Mouse (Mus musculus): ENCODE data around the gene Comp.

Comp gene

DNA sequence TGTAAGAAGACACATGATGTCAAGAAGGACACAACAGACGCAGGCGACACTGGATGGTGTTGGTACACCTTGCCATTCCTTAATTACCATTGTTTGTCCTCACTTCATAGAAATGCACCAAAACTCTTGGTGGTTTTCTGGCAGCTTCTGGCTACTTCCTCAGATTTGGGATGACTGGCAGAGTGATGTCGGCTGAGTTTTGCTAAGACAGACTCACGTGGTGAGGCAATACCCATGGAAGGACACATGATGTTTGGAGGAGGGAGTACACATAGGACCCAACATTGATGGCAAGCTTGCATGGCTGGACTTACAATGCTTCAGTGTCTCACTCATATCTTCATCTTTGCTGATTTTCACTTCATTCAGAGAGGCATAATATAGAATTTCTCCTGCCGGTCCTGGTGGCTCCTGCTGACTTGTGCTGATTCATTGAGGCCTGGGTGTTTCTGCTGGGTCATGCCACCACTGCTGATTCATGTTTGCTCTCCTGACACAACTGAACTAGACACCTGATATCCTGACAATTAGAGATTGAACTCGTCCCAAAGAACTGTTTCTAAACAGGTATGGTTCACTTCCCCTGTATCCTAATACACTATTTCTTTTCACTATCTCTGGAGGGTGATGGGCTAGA is 41.1 kb downstream of the Comp start:
- Histone ChIP-seq H3K27me3 (ENCODE audit: insufficient read depth, low read length) (no peaks in the 10 kb centered on the region), H3K9me3 (ENCODE audit: low read length) (no peaks in the 10 kb centered on the region), H3K36me3 (ENCODE audit: insufficient read depth, low read length) (peaks cover 16% of the 10 kb centered on the region; the same call in 1 of the 2 replicates), H3K4me3 (replicated peaks; ENCODE audit: low read length) (no peak overlapping the region), H3K4me1 (replicated peaks; ENCODE audit: low read depth, low read length) (peaks cover 32% of the 10 kb centered on the region)
- TF ChIP-seq NANOG (IDR thresholded peaks at IDR 0.05; ENCODE audit: borderline replicate concordance, low read length) (no peak), CTCF (conservative IDR thresholded peaks at IDR 0.05; ENCODE audit: low read length) (no peak), POU5F1 (IDR thresholded peaks at IDR 0.05; ENCODE audit: borderline replicate concordance, low read length) (no peak)

DNA sequence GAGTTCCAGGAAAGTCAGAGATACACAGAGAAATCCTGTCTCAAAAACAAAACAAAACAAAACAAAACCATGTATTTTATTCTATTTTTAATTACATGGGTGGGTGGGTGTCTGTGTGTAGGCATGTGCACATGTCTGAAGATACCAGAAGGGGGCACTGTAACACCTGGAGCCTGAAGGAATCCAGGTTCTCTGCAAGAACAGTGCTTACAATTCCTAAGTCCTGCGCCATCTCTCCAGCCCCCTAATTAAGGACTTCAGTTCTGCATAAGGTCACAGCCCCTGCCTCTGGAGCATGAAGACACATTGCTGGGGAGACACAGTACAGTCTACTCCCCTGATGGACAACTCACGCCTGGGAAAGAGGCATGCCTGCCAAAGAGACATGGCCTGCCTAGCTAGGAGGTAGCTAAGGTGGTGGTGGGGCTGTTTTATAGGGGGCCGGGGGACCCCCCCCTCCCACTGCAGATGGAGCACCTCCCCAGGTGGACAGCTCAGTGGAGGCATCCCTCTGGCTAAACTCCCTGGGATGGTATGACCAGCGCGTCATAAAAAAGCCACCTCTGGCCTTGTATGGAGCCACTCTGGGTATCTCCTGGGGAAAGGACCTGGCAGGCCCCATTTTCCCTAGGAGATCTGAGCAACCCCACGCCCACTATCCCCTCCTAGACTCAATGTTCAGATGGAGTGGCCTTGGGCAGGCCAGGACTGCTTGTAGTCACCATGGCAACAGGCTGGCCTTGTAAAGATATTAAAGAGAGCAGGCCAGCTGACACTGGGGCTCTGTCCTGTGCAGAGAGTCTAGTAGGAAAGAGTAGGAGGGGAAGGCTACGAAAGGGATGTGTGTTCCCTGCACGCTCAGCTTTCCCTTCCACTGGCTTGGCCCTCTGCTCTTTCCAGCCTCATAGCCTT is 42.4 kb downstream of the Comp start:
- no peaks in the 10 kb centered on the region for H3K9me3 ChIP-seq (ENCODE audit: low read length)
- peaks cover 30% of the 10 kb centered on the region for H3K4me1 ChIP-seq (replicated peaks; ENCODE audit: low read depth, low read length)
- H3K27me3 ChIP-seq (ENCODE audit: insufficient read depth, low read length) = no peaks in the 10 kb centered on the region
- no peak overlapping the region for H3K4me3 ChIP-seq (replicated peaks; ENCODE audit: low read length)
- TF ChIP-seq CTCF (conservative IDR thresholded peaks at IDR 0.05; ENCODE audit: low read length) = peak; percentile 89
- TF ChIP-seq NANOG (IDR thresholded peaks at IDR 0.05; ENCODE audit: borderline replicate concordance, low read length) = no peak
- TF ChIP-seq POU5F1 (IDR thresholded peaks at IDR 0.05; ENCODE audit: borderline replicate concordance, low read length) = no peak
- H3K36me3 ChIP-seq (ENCODE audit: insufficient read depth, low read length) = peaks cover 16% of the 10 kb centered on the region; the same call in 1 of the 2 replicates

DNA sequence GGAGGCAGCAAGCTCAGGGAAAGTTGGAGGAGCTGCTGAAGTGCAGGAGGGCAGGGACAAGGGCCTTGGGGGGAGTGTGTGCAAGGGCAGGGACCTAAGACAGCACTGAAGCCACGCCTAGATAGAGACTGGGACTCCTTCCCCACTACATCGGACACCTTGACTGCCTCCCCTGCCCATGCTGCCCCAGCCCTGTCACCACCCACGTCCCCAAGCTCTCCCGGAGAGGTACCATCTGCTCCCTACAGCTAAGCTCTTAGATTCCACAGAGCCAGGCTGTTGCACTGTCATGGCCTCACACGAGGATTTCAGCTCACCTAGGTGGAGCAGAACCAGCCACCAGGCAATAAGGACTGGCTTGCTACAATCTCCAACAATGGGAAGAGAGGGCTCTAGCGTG is 43.6 kb downstream of the Comp start:
- Histone ChIP-seq H3K4me1 (replicated peaks; ENCODE audit: low read depth, low read length) (peaks cover 32% of the 10 kb centered on the region), H3K4me3 (replicated peaks; ENCODE audit: low read length) (no peak overlapping the region), H3K27me3 (ENCODE audit: insufficient read depth, low read length) (no peaks in the 10 kb centered on the region), H3K36me3 (ENCODE audit: insufficient read depth, low read length) (peaks cover 16% of the 10 kb centered on the region; the same call in 1 of the 2 replicates), H3K9me3 (ENCODE audit: low read length) (no peaks in the 10 kb centered on the region)
- TF ChIP-seq CTCF (conservative IDR thresholded peaks at IDR 0.05; ENCODE audit: low read length) = no peak
- no peak for TF ChIP-seq NANOG (IDR thresholded peaks at IDR 0.05; ENCODE audit: borderline replicate concordance, low read length)
- no peak for TF ChIP-seq POU5F1 (IDR thresholded peaks at IDR 0.05; ENCODE audit: borderline replicate concordance, low read length)

DNA sequence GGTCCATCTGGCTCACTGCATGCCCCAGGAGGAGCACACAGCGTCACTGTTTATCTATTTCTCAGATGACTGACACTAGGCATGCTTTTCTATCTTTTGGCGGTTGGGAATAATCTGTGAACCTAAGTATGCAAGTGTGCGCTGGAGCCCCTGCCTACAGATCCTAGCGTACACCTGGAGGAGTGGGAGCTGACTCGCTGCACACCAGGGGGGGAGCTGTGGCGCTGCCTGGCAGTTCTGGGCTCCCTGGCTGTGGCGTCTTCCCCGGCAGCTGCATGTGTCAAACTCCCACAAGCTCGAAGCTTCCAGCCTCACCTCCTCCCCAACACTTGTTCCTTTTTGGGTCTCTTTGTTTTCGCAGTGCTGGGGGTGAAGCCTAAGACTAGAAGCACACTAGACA is 44.6 kb downstream of the Comp start:
- peaks cover 13% of the 10 kb centered on the region; the same call in 1 of the 2 replicates for H3K36me3 ChIP-seq (ENCODE audit: insufficient read depth, low read length)
- TF ChIP-seq POU5F1 (IDR thresholded peaks at IDR 0.05; ENCODE audit: borderline replicate concordance, low read length) (no peak), CTCF (conservative IDR thresholded peaks at IDR 0.05; ENCODE audit: low read length) (no peak), NANOG (IDR thresholded peaks at IDR 0.05; ENCODE audit: borderline replicate concordance, low read length) (no peak)
- H3K4me3 ChIP-seq (replicated peaks; ENCODE audit: low read length) = no peak overlapping the region
- H3K9me3 ChIP-seq (ENCODE audit: low read length) = no peaks in the 10 kb centered on the region
- peaks cover 32% of the 10 kb centered on the region for H3K4me1 ChIP-seq (replicated peaks; ENCODE audit: low read depth, low read length)
- H3K27me3 ChIP-seq (ENCODE audit: insufficient read depth, low read length) = no peaks in the 10 kb centered on the region

DNA sequence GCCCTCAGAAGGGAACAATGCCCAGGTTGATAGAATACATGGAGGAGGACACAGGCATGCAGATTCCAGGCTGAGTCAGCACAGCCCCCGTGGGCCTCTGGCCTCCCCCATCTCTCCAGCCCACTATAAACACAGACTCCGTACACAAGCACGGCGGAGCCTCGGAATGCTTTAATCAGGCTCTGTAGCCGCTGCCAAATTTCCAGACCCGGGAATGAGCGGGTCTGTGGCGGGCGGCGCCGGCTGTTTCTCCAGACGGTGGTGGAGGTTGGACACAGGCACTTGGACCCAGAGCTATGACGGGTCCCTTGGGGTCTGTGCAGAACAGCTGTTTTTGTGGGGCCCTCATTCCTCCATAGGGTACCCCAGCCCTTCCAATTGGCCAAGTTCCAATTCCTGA is 45.6 kb downstream of the Comp start:
- no peaks in the 10 kb centered on the region for H3K9me3 ChIP-seq (ENCODE audit: low read length)
- no peak overlapping the region for H3K4me3 ChIP-seq (replicated peaks; ENCODE audit: low read length)
- H3K27me3 ChIP-seq (ENCODE audit: insufficient read depth, low read length) = no peaks in the 10 kb centered on the region
- TF ChIP-seq CTCF (conservative IDR thresholded peaks at IDR 0.05; ENCODE audit: low read length) (no peak), NANOG (IDR thresholded peaks at IDR 0.05; ENCODE audit: borderline replicate concordance, low read length) (no peak), POU5F1 (IDR thresholded peaks at IDR 0.05; ENCODE audit: borderline replicate concordance, low read length) (no peak)
- H3K36me3 ChIP-seq (ENCODE audit: insufficient read depth, low read length) = peaks cover 7% of the 10 kb centered on the region; the same call in 1 of the 2 replicates
- peaks cover 32% of the 10 kb centered on the region for H3K4me1 ChIP-seq (replicated peaks; ENCODE audit: low read depth, low read length)

DNA sequence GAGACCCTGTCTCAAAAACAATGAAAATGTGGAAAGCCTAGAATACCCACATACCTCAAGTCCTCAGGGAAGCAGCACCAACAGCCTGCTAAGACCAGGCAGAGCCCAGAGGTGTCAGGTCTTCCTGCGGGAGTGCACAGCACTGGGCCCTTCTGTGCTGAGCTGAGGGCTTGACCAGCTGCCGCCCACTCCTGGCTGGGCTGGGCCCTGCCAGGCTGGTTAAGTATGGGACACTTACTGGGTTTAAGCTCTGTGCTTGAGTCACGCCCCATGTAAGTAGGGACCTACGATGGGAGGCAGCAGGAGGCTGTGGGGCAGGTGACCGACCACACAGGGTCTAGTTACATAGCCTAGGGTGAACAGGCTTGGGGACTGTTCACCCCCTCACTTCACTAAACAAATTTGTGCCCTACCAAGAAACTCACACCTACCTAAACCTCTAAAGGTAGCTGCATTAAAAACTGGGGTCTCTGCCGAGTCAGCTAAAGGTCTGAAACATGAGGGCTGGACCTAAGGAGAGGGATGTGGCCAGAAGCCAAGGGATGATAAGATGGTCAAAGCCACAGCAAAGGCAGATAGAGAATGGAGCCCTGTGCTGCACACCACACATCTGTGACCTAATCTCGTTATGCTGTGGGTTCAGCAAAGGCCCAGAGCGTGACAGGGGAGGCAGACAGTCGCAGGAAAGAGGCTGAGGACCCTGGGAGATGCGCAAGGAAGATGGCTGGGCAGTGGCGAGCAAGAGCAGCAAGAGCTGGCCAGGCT is 46.7 kb downstream of the Comp start:
- Histone ChIP-seq H3K4me3 (replicated peaks; ENCODE audit: low read length) (no peak overlapping the region), H3K9me3 (ENCODE audit: low read length) (no peaks in the 10 kb centered on the region), H3K27me3 (ENCODE audit: insufficient read depth, low read length) (0 out of 2 replicates have a peak, but pooled peaks cover 2% of the 10 kb centered on the region), H3K36me3 (ENCODE audit: insufficient read depth, low read length) (0 out of 2 replicates have a peak, but pooled peaks cover 3% of the 10 kb centered on the region), H3K4me1 (replicated peaks; ENCODE audit: low read depth, low read length) (peaks cover 32% of the 10 kb centered on the region)
- TF ChIP-seq NANOG (IDR thresholded peaks at IDR 0.05; ENCODE audit: borderline replicate concordance, low read length) = no peak
- TF ChIP-seq POU5F1 (IDR thresholded peaks at IDR 0.05; ENCODE audit: borderline replicate concordance, low read length) = no peak
- no peak for TF ChIP-seq CTCF (conservative IDR thresholded peaks at IDR 0.05; ENCODE audit: low read length)

DNA sequence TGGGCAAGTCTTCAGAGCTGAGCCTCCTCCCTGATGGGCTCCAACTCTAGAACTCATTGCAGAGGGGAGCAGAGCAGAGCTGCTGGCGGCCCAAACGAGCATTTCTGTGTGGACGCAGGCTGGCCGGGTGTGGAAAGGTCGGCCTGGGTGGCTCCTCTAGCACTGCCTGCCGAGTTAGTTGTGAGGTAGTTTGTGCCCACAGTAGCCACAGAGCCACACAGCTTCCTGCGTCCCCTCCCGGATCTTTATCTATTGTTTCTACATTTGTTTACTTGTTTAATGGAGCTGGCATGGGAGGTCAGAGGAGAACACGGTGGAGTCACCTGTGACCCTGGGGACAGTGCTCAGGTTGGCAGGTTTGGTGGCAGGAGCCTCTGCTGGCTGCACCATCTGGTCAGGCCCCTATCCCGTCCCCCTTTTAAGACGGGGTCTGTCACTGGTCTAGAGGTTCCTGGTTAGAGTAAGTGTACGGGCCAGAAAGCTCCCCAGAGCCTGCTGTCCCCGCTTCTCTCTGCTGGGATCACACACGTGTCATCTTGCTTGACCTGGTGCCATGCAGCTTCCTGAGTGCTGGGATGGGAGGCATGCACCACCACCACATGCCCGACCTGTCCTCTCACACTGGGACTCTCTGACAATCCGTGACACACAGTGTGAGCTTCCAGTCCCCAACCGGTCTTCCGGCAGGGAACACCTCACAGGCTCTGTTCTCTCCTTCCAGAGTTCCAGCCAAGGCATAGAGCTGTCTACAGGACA is 48.2 kb downstream of the Comp start:
- Histone ChIP-seq H3K4me3 (replicated peaks; ENCODE audit: low read length) (no peak overlapping the region), H3K27me3 (ENCODE audit: insufficient read depth, low read length) (peaks cover 5% of the 10 kb centered on the region; the same call in 1 of the 2 replicates), H3K9me3 (ENCODE audit: low read length) (no peaks in the 10 kb centered on the region), H3K4me1 (replicated peaks; ENCODE audit: low read depth, low read length) (peaks cover 25% of the 10 kb centered on the region), H3K36me3 (ENCODE audit: insufficient read depth, low read length) (no peaks in the 10 kb centered on the region)
- TF ChIP-seq CTCF (conservative IDR thresholded peaks at IDR 0.05; ENCODE audit: low read length) (no peak), POU5F1 (IDR thresholded peaks at IDR 0.05; ENCODE audit: borderline replicate concordance, low read length) (no peak), NANOG (IDR thresholded peaks at IDR 0.05; ENCODE audit: borderline replicate concordance, low read length) (no peak)
